Mouse (Mus musculus) liver, embryonic 14.5 days (tissue): ENCODE results near the gene Pacs2. TPM values are rescaled to one million over a fixed set of nuclear protein-coding genes. Genes with fewer than 3 reads are reported as not detected.

Experiments
- ATAC-seq: fragments of 200-750 bp; cut with Nextera tagmentation; 2 replicates; pipeline ENCODE4 v1.8.0; 2017; ENCODE audit warnings: moderate number of reproducible peaks, mild to moderate bottlenecking, moderate library complexity; ENCODE audit not compliant: insufficient read depth
- DNase-seq, 3 experiments: peaks; one replicate each; pipeline ENCODE4 v3.0.0-alpha.2; 2012 to 2013; ENCODE audit warnings: low read depth in 3 of 3, low spot score in 3 of 3
- H3K27ac ChIP-seq: fragments of 300-500 bp; sonication (generic); 2 replicates; pipeline ENCODE4 v1.5.1; 2014; ENCODE audit warnings: moderate library complexity, mild to moderate bottlenecking, control low read depth, inconsistent platforms
- H3K27me3 ChIP-seq: fragments of 300-500 bp; sonication (generic); 2 replicates; pipeline ENCODE4 v1.6.1; 2014; ENCODE audit warnings: mild to moderate bottlenecking, low read length, moderate library complexity; ENCODE audit not compliant: control insufficient read depth, insufficient read depth
- H3K36me3 ChIP-seq: fragments of 300-500 bp; sonication (generic); replicated peaks from 2 replicates; pipeline ENCODE4 v1.6.1; 2014; ENCODE audit warnings: low read depth; ENCODE audit not compliant: control insufficient read depth, insufficient read depth
- H3K4me1 ChIP-seq, 2 experiments: fragments of 200-500 bp in 1 of 2; fragments of 300-500 bp in 1 of 2; sonication (generic) in 1 of 2; replicated peaks; 2 replicates each; pipeline ENCODE4 v1.6.1; 2012 to 2014; ENCODE audit warnings: antibody characterized with exemption in 1 of 2, inconsistent platforms in 1 of 2, low read length in 1 of 2; ENCODE audit not compliant: control insufficient read depth in 2 of 2, insufficient read depth in 2 of 2
- H3K4me2 ChIP-seq: fragments of 300-500 bp; sonication (generic); 2 replicates; pipeline ENCODE4 v1.6.1; 2014; ENCODE audit warnings: low read depth, mild to moderate bottlenecking, control low read depth, moderate library complexity
- H3K4me3 ChIP-seq, 2 experiments: fragments of 200-500 bp in 1 of 2; fragments of 300-500 bp in 1 of 2; sonication (generic) in 1 of 2; 2 replicates each; pipeline ENCODE4 v1.5.1; 2012 to 2014; ENCODE audit warnings: low read depth in 2 of 2, low read length in 2 of 2, mild to moderate bottlenecking in 2 of 2, control low read depth in 1 of 2, inconsistent platforms in 1 of 2, moderate library complexity in 1 of 2; ENCODE audit not compliant: insufficient read depth in 1 of 2
- H3K9ac ChIP-seq: fragments of 300-500 bp; sonication (generic); replicated peaks from 2 replicates; pipeline ENCODE4 v1.6.1; 2014; ENCODE audit warnings: mild to moderate bottlenecking, control low read depth, moderate library complexity
- H3K9me3 ChIP-seq: fragments of 300-500 bp; sonication (generic); 2 replicates; pipeline ENCODE4 v1.6.1; 2016; ENCODE audit warnings: low read length, mixed read lengths; ENCODE audit not compliant: control insufficient read depth
- CTCF ChIP-seq: IDR thresholded peaks from 2 replicates; pipeline ENCODE4 v1.5.1; 2016; ENCODE audit warnings: antibody characterized with exemption, low read depth, control low read depth
- EP300 ChIP-seq: IDR thresholded peaks from 2 replicates; pipeline ENCODE4 v1.6.1; 2016; ENCODE audit warnings: antibody characterized with exemption, low read depth
- WGBS: fragments of 180-500 bp; shearing (Covaris S2); extraction: QIAGEN DNeasy Blood & Tissue Kit; methylation state at CpG from one replicate; pipeline ENCODE4 v1.1.7; 2014; ENCODE audit not compliant: insufficient replicate concordance; 5-methylcytosine and 5-hydroxymethylcytosine counted together
- polyA plus RNA-seq, 2 experiments: library from polyadenylated mRNA; depleted of rRNA in 1 of 2; stranded (reverse) in 1 of 2; unstranded in 1 of 2; fragments of >200 nt; fragmentation: Nextera tagmentation in 1 of 2; extraction: Ambion mirVana in 1 of 2; gene quantifications; 2 replicates each; pipeline versions ENCODE4 v1.2.1 to v1.2.3; 2012 to 2014

Gene Pacs2
- polyA plus RNA-seq, 2 experiments: 3.7 to 11.7 TPM

DNA sequence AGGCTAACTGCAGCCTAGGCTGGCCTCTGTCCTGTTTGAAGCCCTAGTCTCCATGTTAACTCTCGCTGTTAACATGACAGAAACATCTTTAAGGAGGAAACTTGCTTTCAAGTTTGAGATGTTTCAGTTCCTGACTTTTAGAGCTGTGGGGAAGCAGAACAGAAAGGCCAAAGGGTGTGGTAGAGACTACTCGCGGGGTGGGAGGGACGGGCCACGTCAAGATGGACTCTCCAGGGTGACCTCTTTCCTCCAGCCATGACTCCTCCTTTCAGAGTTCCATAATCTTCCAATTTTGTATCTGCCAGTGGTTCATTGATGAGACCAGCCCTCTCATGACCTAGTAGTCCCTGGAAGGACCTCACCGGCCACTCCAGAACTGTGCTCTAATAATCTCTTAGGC, 17.1 kb downstream of the Pacs2 start:
- Histone ChIP-seq H3K4me1 (peaks cover 31 to 38% of the 10 kb centered on the region in 2 experiments), H3K9me3 (no peaks in the 10 kb centered on the region), H3K4me2 (peak overlapping the region; percentile 52), H3K4me3 (peak overlapping the region in 1 of 2 experiments; percentile 13; a peak in 1 of 4 replicates), H3K36me3 (no peaks in the 10 kb centered on the region), H3K27me3 (no peaks in the 10 kb centered on the region), H3K27ac (peak overlapping the region; percentile 89), H3K9ac (peak overlapping the region; percentile 49)
- 43% methylated on average over 6 of the region's 6 CpGs for WGBS
- TF ChIP-seq CTCF: no peak
- no peak; the same call in 1 of the 2 replicates for TF ChIP-seq EP300
- DNase-seq (no peak), ATAC-seq (peak; percentile 58)

DNA sequence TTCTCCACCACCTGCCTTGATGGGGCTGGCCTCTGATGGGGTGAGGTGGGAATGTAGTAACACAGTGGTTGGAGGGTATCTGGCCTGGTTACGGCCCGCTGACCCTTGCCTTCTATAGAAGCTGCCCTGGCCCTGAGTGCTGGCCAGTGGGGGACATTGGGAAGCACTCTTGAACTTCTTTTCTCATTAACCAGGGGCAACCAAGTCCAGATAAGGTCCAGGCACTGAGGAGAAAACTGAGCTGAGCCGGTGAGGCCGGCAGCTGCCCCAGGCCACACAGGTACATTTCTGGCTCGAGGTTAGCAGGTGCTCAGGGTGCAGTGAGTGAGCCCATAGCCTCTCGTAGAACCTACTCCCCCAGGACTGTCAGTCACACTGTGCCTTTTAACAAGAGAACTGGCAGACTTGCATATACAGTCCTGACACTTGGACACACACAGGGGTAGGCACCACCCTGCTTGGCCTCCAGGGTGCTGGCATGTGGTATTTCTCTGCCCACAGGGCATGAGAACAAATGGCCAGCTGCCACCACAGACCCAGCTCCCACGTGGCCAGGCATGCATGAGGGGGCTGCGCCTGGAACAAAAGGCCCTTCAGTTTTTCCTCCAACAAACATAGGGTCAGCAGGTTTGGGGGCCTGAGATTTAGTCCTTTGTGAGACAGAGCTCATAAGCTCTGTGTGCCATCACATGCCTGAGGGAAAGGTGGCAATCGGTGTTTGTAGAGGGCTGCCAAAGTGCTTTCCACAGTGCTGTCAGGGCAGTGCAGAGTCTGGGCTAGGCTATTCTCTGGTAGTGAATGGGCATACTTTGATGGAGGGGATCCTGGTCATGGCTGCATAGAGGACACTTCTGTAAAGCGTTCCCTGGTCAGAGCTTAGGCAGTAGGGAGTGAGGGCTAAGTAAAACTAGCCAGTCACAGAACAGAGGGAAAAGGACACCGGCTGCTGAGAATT, 18.3 kb downstream of the Pacs2 start:
- Histone ChIP-seq H3K27me3 (no peaks in the 10 kb centered on the region), H3K9me3 (no peaks in the 10 kb centered on the region), H3K4me3 (no peak overlapping the region), H3K4me1 (peaks cover 40 to 45% of the 10 kb centered on the region in 2 experiments), H3K4me2 (no peak overlapping the region), H3K27ac (peak overlapping the region; percentile 34), H3K9ac (peak overlapping the region; percentile 15; the same call in 1 of the 2 replicates), H3K36me3 (no peaks in the 10 kb centered on the region)
- 82% methylated on average over 11 of the region's 11 CpGs for WGBS
- no peak for DNase-seq
- TF ChIP-seq CTCF: no peak
- no peak for TF ChIP-seq EP300
- no peak for ATAC-seq

DNA sequence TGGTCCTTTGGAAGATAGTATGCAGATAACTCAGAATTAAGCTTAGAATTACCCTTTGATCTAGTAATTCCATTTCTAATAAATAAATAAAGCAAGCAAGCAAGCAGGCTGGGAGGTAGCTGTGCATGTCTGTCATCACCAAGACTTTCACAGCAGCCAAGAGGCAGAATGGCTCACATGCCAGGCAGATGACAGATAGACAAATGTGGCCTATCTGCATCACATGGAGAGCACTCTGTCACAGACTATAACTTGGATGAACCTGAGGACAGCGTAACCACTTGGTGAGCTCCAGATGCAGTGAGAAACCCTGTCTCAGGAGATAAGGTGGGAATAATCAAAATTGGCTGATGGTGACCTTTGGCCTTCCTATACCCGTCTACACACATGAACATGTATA, 20.8 kb downstream of the Pacs2 start:
- H3K9me3 ChIP-seq: no peaks in the 10 kb centered on the region
- 28% methylated on average over 2 of the region's 2 CpGs for WGBS
- H3K4me1 ChIP-seq: peaks cover 38 to 43% of the 10 kb centered on the region in 2 experiments
- no peak for ATAC-seq
- no peaks in the 10 kb centered on the region for H3K36me3 ChIP-seq
- DNase-seq: no peak
- peak; percentile 35; the same call in 1 of the 2 replicates for TF ChIP-seq EP300
- no peak for TF ChIP-seq CTCF
- no peak overlapping the region for H3K4me3 ChIP-seq
- H3K27ac ChIP-seq: no peak overlapping the region
- H3K4me2 ChIP-seq: no peak overlapping the region
- H3K9ac ChIP-seq: no peak overlapping the region
- no peaks in the 10 kb centered on the region for H3K27me3 ChIP-seq

DNA sequence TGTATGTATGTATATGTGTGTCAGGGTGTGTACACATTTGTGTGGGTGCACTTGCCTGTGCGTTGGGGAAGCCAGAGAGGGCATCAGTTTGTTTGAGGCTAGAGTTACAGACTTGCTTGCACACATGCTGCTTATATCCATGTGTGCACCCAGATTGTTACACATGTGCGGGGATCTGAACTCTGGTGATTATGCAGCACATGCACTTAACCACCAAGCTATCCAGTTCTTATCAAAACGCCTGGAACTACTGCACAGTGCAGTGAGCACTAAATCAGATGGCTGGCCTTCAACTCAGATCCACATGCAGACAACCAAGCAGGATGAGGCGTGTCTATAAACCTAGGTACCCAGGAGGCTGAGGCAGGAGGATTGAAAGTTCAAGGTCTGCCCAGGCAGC, 22.7 kb downstream of the Pacs2 start:
- H3K9me3 ChIP-seq: no peaks in the 10 kb centered on the region
- no peaks in the 10 kb centered on the region for H3K36me3 ChIP-seq
- ATAC-seq (peak; percentile 71), DNase-seq (peak in 1 of 3 experiments; percentile 33)
- H3K27ac ChIP-seq: no peak overlapping the region
- no peak for TF ChIP-seq CTCF
- TF ChIP-seq EP300: peak; percentile 65
- peaks cover 25 to 31% of the 10 kb centered on the region in 2 experiments for H3K4me1 ChIP-seq
- H3K9ac ChIP-seq: no peak overlapping the region
- H3K4me2 ChIP-seq: no peak overlapping the region
- no peaks in the 10 kb centered on the region for H3K27me3 ChIP-seq
- no peak overlapping the region for H3K4me3 ChIP-seq
- 31% methylated on average over 4 of the region's 4 CpGs for WGBS

DNA sequence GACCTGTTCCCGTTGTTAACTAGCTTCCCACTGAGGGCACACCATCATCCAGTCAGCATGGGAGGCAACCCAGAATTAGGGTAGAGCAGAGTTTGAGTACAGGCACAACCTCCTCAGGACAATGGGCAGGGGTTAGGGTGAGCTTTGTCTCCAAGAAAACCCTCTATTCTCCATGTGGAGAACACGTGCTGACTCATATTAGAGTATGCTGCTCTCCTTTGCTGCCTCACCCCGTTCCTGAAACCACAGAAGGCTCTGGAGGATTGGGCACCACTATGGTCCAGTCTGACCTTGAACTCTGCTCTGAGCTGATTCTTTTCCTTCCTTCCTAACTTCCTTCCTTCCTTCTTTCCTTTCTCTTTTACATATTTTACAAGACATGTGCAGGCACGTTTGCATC, 24.1 kb downstream of the Pacs2 start:
- H3K4me1 ChIP-seq: peaks cover 33 to 38% of the 10 kb centered on the region in 2 experiments
- no peaks in the 10 kb centered on the region for H3K9me3 ChIP-seq
- TF ChIP-seq CTCF: no peak
- DNase-seq: no peak
- WGBS: 66% methylated on average over 4 of the region's 4 CpGs
- H3K4me3 ChIP-seq: no peak overlapping the region
- no peak overlapping the region for H3K9ac ChIP-seq
- no peak overlapping the region for H3K4me2 ChIP-seq
- no peak for ATAC-seq
- no peak overlapping the region for H3K27ac ChIP-seq
- H3K27me3 ChIP-seq: no peaks in the 10 kb centered on the region
- no peaks in the 10 kb centered on the region for H3K36me3 ChIP-seq
